Mouse (Mus musculus) lung, postnatal 25 days (tissue): Measurements from ENCODE around the gene Nfat5.
A peak's percentile ranks its signal among the peaks of the same experiment; 100 is the strongest.

Source experiments
- DNase-seq: peaks from one replicate; pipeline ENCODE4 v3.0.0; 2022; ENCODE audit warnings: low spot score

The Nfat5 gene

GRCm38 (mm10) chr8:107397665-107398064, 104.4 kb downstream of the Nfat5 start:
- no peak for DNase-seq

- DNase-seq, result no peak
Measured at GRCm38 (mm10) chr8:107399495-107399894, 106.2 kb downstream of the Nfat5 start.

- DNase-seq, result no peak
Measured at GRCm38 (mm10) chr8:107401866-107402265, 108.6 kb downstream of the Nfat5 start.

- DNase-seq, result peak; percentile 78
Measured at GRCm38 (mm10) chr8:107403038-107403781, 109.9 kb downstream of the Nfat5 start, which contains the start of gene Nqo1. Gene Nqo1 (minus strand): TSS chr8:107403206.

- no peak for DNase-seq
Measured at GRCm38 (mm10) chr8:107404057-107404456, 110.8 kb downstream of the Nfat5 start.

- no peak for DNase-seq
Measured at GRCm38 (mm10) chr8:107405935-107406334, 112.7 kb downstream of the Nfat5 start.

- no peak for DNase-seq
Measured at GRCm38 (mm10) chr8:107411391-107411790, 118.1 kb downstream of the Nfat5 start.

GRCm38 (mm10) chr8:107412552-107412951, 119.3 kb downstream of the Nfat5 start:
- no peak for DNase-seq

GRCm38 (mm10) chr8:107413881-107414280, 120.6 kb downstream of the Nfat5 start:
- no peak for DNase-seq

- no peak for DNase-seq
Measured at GRCm38 (mm10) chr8:107417001-107417400, 123.7 kb downstream of the Nfat5 start.

- DNase-seq, result no peak
Measured at GRCm38 (mm10) chr8:107424176-107424575, 130.9 kb downstream of the Nfat5 start.

- DNase-seq, result peak; percentile 96
Measured at GRCm38 (mm10) chr8:107424597-107425229, 131.4 kb downstream of the Nfat5 start, which contains the start of gene Nob1. Gene Nob1 (minus strand): TSS chr8:107425051.

GRCm38 (mm10) chr8:107425230-107425597, 131.9 kb downstream of the Nfat5 start:
- DNase-seq, result no peak
